Mouse (Mus musculus): ENCODE measurements around the gene Stmn1.

The Stmn1 gene

DNA sequence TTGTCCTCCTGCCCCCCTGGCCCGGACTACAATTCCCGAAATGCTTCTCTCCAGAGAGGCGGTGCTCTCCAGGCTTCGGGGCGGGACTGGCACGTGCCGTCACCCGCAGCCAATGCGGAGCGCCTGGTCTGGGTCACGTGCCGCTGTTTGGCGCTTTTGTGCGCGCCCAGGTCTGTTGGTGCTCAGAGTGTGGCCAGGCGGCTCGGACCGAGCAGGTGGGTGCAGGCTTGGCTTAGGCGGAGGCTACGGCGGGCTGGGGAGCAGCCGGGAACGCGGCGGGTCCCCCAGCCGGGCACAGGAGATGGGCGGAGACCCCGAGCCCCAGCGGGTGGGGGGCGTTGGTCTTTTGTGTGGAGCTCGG lies at the start of gene Stmn1:
Gene Stmn1 (plus strand): TSS at position 106 of the 361 bp plus-strand sequence.
- DNase-seq: peak; percentile 92

DNA sequence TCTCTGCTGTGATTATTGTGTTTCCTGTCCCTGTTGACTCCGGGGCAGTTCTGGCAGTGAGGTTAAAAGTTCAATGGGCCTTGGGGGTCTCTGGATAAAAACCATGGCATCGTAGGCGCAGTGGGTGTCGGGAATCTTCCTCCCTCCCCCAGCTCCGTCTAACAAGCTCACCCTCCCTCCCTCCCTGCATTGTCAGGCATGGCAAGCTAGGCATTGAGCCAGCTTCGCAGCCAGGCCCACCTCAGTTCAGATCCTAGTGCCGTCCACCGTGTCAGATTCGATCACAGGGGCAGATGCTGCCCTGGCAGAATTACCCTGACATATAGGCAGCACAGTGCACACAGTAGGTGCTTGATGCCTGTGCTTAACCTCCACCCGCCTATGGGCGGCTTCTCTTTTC lies 46.1 kb upstream of the Stmn1 start:
- DNase-seq: no peak

DNA sequence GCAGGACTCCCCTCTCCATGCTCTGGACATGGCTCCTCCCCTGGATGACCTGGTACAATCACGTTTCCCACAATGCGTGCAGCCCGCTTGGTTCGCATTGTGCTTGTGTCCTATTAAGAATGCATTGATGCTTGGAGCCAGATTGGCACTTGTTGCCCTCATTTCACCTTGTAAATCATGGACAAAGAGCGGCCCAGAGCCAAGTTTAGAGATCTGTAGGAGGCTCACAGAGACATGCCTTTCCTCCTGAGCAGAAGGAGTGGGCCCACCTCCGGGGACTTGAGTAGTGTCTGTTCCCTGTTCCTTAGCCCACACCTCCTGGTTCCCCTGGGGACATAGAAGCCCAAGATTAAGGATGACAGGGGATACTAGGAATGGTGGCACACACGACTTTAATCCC lies 44.2 kb upstream of the Stmn1 start:
- no peak for DNase-seq

GRCm38 (mm10) chr4:134425088-134425487 lies 43.0 kb upstream of the Stmn1 start:
- DNase-seq: no peak

DNA sequence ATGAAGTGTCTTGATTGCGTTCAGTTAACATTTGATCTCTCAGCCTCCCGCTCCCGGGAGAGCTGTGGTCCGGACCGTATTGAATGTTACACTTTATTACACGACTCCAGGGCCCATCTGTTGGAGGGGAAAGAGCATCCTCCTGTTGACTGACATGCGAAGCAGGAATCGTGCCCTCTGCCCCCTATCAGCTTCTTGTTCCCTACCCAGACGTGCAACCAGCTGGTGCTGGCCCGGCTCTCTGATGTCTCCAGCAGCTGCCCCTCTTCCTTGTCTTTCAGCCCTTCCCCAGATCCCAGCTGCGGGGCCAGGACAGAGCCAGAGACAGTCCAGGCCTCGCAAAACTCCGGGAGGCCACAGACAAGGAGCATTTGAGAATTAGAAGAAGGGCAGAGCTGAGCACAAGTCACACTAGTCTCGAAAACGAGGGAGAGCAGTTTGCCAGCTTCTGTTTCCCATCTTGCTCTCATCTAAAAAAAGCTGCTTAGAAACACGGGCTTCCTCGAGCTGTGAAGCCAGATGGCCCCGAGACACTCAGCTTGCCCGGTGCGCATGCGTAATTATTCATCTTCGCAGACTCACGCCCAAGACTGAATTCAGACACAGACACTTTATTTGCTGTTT lies 37.6 kb upstream of the Stmn1 start:
- DNase-seq: no peak

DNA sequence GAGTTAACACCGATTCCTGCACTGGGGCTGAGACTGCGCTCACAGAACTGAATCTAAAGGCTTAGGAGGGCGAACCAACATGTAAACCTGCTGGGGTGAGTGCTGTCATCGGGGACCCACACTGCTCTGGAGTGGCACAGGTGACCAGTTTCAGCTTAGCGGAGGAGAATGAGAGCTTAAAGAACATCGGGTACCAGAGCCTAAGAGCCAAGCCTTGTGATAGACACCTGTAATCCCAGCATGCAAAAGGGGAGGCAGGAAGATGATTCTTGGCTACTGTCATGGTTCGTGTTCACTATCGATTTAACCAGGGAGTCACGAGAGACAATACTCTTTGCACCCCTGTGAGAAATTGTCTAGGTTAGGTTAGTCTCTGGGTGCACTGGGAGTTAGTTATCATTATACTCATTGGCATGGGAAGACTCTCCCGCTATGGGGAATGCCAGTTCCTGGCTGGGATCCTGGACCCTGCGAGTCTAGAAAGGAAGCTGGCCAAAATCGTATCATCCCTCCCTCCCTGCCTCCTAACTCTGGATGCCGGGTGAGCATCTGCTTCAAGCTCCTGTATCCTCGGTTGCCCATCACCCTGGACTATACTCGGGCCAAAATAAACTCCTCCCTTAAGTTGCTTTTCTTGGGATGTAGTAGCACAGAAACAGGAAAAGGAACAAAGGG lies 35.3 kb upstream of the Stmn1 start:
- DNase-seq: no peak

GRCm38 (mm10) chr4:134436185-134436584 lies 31.9 kb upstream of the Stmn1 start:
- no peak for DNase-seq

DNA sequence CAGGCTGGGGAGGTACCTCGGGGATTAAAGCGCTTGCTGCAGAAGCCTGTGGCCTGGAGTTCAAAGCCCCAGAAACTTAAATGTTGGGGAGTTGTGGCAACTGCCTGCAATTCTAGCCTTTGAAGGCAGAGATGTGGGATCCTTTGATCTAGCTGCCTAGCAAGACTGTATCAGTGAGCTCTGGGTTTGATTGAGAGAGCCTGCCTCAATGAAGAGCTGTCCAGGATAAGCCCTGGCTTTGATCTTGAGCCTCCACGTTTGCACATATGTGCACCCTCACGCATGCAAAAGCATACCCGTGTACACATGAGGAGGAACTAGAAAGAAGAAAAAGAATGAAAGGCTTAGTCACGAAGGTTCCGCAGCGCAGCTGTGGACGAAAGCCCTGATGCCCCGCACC lies 31.5 kb upstream of the Stmn1 start:
- DNase-seq: peak; percentile 36

GRCm38 (mm10) chr4:134439119-134439518 lies 29.0 kb upstream of the Stmn1 start:
- DNase-seq: no peak

GRCm38 (mm10) chr4:134439919-134440318 lies 28.2 kb upstream of the Stmn1 start:
- no peak for DNase-seq

DNA sequence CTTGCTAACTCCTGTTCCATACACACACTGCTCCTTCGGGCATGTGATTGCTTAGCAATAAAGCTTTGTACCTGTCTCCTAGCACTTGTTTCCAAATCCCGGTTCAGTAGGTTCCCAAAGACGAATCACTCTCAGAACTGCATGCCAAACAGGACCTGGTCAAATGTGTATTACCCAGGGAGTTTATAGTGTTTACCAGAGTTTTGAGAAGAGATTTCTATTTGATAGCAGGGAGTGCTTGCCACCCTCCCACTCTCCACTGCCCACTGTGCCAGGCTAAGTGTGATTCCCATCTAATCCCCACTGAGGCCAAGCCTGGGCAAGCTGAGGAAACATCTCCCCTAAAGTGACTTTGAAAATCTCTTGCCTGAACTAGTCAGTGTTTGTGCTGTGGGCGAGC lies 25.9 kb upstream of the Stmn1 start:
- no peak for DNase-seq

- DNase-seq: no peak
These were observed 24.5 kb upstream of the Stmn1 start for GRCm38 (mm10) chr4:134443589-134443988.

DNA sequence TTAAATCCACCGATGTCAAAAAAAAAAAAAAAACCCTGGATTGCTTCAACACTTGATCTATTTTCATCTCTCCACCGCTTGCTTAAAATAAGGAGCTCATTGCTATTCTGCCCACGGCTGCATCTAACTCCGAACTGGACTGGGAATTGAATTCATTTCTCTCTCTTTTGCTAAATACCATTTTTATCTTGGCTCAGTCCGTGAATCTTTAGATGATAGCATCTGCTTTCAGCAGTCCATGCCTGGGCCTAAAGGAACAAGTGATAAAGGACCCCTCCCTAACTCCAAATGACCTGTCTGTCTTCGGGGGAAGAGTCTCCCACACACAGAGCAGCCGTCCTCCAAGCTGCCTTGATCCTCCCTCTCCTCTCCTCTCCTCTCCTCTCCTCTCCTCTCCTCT lies 23.2 kb upstream of the Stmn1 start:
- DNase-seq: no peak

DNA sequence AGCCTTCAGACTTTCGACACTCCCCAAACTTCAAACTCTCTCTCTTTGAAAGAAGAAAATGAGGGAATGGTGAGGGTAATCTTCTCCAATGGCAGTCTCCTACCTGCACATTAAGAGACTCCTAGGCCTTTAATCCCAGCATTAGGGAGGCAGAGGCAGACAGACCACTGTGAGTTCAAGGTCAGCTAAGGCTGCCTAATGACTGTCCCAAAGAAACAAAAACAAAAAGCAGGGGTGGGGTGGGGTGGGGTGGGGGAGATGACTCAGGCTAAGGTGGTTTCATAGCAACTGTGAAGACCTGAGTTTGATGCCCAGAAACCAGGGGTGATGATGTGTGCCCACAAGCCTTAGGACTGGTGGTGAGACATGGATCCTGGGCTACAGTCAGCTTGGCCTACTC lies 22.6 kb upstream of the Stmn1 start:
- no peak for DNase-seq

GRCm38 (mm10) chr4:134447966-134448365 lies 20.2 kb upstream of the Stmn1 start:
- DNase-seq: peak; percentile 56

DNA sequence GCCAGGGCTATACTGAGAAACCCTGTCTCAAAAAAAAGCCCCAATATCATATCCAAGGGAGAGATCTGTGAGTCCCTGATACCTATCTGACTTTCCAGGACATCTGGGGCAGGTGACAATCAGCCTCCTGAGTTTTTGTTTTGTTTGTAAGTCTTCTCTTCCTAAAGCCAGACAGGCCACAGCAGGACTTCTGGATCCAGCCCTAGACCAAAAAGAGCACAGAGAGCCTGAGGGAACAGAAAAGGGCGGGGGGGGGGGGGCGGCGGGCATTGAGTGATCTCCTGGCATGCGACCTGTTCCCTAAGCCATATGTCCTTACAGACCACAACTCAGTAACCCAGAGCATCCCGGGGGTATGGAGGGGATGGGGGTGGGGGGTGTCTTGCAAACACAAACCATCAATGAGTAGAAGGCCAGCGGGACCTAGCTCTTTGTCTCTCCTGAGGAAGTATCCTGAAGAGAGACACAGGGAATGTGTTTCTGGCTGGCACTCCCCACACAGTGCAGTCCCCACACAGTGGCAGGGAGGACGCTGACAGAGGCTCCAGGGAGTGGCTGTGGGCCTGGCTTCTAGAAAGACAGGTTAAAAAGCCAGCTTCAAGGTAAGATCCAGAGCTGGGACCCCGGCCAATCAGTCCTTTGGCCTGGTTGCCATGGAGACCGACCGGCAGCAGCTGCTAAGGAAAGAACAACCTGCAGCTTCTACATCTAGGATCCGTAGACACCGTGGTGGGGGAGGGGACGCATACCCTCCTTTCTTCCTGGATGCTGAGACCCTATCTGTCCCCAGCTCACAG lies 18.3 kb upstream of the Stmn1 start:
- peak; percentile 33 for DNase-seq

- DNase-seq: no peak
These were observed 17.5 kb upstream of the Stmn1 start for GRCm38 (mm10) chr4:134450392-134451195.

- no peak for DNase-seq
These were observed 16.6 kb upstream of the Stmn1 start for GRCm38 (mm10) chr4:134451484-134451883.

DNA sequence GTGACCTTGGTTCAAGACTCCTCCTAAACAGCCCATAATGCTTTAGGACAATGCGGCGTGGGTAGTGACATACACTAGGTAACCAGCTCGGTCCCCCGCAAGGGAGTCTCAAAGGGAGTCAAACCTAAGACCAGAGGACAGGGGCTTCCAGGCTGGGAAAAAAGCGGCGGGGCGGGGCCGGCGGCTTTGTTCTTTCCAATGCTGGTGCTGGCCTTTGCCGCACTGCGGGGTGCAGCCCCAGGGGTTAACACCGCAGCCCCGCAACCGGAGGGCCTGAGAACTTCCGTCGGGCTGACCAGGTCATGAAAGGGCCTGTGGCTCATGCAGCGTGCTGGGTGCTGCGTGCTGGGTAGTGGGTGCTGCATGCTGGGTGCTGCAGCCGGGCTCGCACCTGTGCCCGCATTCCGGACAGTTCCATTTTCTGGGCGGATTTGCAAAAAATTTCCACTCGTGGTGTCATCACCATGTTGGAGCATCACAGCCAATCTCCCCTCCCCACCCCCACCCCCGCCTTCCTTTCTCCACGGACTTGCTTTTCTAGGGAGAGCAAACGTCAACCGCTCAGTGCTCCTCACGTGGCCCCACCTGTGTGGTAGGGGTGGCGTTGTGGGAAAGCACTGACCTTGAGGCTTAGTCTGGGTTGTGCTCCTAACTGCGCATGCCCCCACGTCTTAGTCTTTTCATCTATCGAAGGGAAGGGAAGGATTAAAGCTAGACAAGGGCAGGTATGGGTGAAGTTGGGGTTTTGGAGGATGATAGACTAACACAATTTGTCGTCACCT lies 14.3 kb upstream of the Stmn1 start:
- DNase-seq: peak; percentile 51

- DNase-seq: peak; percentile 49
These were observed 12.8 kb upstream of the Stmn1 start for GRCm38 (mm10) chr4:134455310-134455709.

DNA sequence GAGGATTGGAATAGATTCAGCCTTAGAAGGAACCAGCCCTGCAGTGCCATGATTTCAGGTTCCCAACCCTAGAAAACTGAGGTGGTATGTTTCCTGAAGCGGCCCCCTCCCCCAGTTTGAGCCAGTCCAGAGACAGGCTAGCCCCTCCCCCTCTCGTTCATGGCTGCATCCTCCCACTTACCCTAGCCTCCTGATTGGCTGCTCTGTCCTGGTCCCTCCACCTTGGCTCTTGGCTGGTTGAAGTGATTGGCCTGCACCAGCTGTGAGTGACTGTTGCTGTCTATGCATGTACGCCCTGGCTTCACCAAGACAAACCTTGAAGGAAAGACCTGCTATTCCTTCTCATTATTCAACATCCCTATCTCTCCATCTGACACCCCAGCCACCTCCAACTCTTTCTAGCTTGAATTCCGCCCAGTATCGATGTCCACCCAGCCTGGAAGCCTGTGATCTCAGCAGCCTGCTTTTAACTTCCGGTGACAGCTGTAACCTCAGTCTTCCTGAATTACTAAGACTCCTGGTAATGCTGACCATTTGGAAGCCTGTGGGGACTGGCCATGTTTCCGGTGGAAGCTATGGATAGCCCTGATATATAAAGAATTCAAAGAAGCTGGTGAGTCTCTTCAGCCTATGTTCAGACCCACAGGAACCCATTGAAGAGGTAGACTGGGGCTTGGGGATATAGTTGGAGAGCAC lies 10.8 kb upstream of the Stmn1 start:
- no peak for DNase-seq

GRCm38 (mm10) chr4:134458856-134459255 lies 9.3 kb upstream of the Stmn1 start:
- no peak for DNase-seq
